Mouse (Mus musculus) 3134 (cell line): ENCODE data around the gene Cacnb4.

Source experiments
- DNase-seq: peaks from one replicate; pipeline ENCODE4 v3.0.0-alpha.2; 2011; ENCODE audit warnings: low spot score; ENCODE audit not compliant: insufficient read length; ENCODE audit errors: extremely low read depth

Cacnb4 gene

GRCm38 (mm10) chr2:52427383-52427782, 249.2 kb downstream of the Cacnb4 start:
- DNase-seq, result no peak

DNA sequence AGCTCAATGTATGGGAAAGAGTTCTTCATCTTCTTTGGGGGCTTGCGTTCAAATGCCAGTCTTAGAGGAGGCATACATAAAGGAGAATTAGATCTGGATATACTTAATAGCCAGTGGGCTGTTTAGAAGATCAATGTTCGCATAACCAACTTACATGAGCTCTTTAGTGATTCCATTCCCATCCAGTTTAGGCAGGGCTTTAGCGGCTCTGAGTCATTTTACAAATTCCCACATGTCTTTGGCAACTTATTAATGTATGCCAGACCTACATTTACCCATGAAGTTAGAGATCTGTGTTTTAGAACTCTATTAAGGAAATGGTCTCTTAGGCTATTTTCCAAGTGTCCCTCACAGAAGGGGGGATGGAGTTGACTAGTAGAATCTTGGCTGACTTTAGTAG, 250.6 kb downstream of the Cacnb4 start:
- DNase-seq, result no peak

- DNase-seq, result no peak
Measured at GRCm38 (mm10) chr2:52425523-52425795, 251.2 kb downstream of the Cacnb4 start.

- peak; percentile 82 for DNase-seq
Measured at GRCm38 (mm10) chr2:52424747-52425522, 251.7 kb downstream of the Cacnb4 start, which contains the start of gene Arl5a. TSS of gene Arl5a (minus strand) at chr2:52424901.

GRCm38 (mm10) chr2:52424248-52424728, 252.3 kb downstream of the Cacnb4 start:
- DNase-seq, result peak; percentile 73

DNA sequence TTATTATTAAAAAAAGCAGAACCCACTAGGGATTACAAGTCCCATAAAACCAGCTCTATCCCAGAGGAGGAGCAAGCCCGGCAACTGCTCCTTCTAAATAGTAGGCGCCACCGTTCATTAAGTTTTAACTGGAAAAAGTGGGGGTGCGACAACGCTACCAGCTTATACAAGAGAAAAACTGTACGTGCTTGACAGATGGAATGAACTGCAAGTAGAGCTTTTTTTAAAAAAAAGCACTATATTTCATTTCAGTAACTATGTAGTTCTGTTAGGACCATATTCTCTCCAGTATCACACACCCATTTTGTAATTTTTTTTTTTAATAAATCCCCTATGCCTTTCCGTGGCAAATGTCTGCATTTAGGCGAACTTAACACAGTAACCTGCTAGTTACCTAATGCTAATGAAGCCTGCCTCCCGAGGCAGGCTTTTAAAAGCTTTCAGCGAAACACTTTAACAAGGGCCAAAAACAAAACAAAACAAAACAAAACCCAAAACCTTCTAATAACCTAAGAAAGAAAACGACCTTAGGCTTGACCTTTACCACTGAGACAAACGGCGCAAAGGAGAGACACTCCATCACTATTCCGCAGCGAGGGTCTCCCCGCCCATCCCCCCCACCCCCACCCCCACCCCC, 252.9 kb downstream of the Cacnb4 start:
- DNase-seq, result no peak

DNA sequence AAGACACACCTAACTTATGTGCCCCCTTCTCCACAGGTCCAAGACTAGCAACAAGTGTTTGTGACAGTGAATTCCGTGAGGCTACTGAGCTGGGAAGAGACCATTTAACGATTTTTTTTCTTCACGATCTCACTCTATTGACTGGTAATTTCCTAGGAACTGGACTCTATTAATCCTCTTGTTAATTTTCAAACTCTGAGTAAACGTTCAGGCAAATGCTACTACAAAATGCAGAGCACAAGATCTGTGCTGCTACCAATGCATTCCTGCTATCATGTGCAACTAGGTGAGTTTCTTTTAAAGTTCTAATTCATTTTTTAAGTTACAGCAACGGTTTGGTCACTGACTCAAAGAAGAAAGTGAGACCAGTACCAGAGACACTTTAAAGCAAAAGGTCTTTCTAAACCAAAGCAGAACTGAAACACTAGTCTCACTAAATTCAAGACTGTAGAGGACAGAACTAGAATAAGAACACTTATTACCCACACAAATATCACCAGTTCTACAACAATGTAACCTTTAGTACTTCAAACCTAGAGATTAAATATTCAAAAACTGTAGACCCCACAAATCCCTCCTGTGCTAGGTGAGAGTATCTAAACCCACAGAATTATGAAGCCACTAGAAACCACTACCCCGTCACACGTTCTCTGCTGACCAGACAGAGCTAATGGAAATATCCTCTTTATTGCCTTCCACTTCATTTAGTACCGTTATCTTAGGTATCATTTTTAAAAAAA, 253.6 kb downstream of the Cacnb4 start:
- no peak for DNase-seq

- no peak for DNase-seq
Measured at GRCm38 (mm10) chr2:52421197-52421596, 255.4 kb downstream of the Cacnb4 start.

- no peak for DNase-seq
Measured at GRCm38 (mm10) chr2:52420001-52420710, 256.5 kb downstream of the Cacnb4 start.

GRCm38 (mm10) chr2:52419295-52419694, 257.3 kb downstream of the Cacnb4 start:
- no peak for DNase-seq

- no peak for DNase-seq
Measured at GRCm38 (mm10) chr2:52412524-52413037, 264.1 kb downstream of the Cacnb4 start.

DNA sequence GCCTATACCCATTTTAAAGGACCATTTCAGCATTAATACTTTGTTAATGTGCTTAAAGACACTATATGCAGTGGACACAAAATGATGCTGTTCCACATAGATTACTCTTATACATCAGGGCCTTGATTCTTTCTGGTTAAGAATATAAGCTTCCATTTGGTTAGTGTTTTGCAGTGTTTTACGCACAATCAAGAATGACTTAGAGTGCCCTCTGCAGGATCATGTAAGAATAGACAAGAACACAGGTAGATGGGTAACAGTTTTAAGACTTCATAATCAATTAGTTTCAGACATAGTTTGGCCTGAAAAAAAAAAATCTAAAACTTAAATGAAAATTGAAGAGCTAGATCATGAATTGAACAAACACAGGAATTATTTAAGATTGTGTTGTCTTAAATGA, 270.2 kb downstream of the Cacnb4 start:
- no peak for DNase-seq

DNA sequence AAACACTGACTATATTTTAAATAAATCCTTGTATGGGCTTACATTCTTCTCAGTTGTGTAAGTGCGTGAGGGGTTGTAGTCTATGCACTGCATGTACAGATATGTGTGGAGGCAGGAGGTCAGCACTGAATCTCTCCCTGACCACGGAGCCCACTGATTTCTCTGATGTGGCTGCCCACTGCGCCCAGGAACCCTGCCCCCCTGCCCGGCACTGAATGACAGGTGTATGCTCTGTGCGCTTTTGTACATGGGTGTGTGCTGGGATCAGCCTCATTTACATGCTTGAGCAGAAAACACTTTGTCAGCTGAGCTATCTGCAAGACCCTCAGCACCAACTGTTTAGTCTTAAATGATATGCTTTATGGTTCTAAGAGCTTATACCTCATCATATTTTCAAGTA, 271.4 kb downstream of the Cacnb4 start:
- no peak for DNase-seq

- no peak for DNase-seq
Measured at GRCm38 (mm10) chr2:52394529-52394928, 282.1 kb downstream of the Cacnb4 start.

GRCm38 (mm10) chr2:52390415-52390975, 286.1 kb downstream of the Cacnb4 start:
- DNase-seq, result no peak

DNA sequence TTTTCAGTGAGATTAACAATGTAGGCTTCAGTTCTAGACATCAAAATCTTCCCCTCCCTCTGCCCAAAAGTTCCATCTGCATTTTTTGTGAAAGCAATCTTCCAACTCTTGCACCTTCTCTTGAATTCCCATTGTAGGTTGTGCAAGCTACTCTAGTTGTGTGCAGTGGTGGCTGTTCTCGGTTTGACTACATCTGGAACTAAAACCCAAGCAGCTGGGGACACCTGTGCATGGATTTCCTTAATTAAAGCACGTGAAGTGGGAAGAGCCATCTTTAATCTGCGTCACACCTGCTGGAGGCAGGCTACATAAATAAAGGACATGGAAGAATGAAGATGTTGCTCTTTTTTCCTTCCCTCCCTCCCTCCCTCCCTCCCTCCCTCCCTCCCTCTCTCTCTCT, 286.7 kb downstream of the Cacnb4 start:
- no peak for DNase-seq

GRCm38 (mm10) chr2:52386451-52386850, 290.2 kb downstream of the Cacnb4 start:
- DNase-seq, result no peak

DNA sequence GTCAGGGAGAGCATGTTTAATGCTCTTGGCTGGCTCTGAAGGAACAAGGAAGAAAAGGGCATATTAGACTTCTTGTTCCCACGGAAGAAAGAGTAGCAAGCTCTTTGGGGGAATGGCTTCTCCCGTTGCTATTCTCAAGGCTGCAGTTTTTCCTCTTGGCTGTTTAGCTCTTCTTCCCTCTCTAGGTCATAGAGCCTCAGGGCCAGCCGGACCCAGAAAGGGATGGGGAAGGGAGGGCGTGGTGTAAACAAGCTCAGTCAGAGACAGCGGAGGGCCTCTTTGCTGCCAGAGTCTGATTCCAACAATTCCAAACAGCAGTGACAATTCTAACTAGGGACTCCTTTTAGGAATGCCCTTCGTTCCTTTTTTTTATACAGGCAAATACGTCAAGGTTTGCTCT, 290.6 kb downstream of the Cacnb4 start:
- no peak for DNase-seq

- no peak for DNase-seq
Measured at GRCm38 (mm10) chr2:52378848-52379261, 297.8 kb downstream of the Cacnb4 start.

DNA sequence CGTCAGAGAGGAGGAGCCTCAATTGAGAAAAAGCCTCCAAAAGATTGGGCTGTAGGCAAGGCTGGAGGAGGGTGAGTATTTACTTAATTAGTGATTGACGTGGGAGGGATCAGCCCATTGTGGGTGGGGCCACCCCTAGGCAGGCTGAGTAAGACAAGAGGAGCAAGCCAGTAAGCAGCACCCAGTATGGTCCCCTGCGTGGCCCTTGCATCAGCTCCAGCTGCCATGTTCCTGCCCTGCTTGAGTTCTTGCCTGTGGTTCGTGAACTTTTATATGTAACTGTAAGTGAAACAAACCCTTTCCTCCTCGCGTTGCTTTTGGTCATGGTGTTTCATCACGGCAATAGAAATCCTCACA, 298.2 kb downstream of the Cacnb4 start, which contains the start of gene Neb:
Neb (minus strand) TSS at position 27 of the 357 bp plus-strand sequence.
- no peak for DNase-seq
